Mouse (Mus musculus) neural tube, embryonic 10.5 days (tissue): ENCODE results near the gene Gm10135.
"Not testable (repeated sequence)": the region's sequence is repeated elsewhere in the genome, so short reads cannot be mapped to it uniquely, and the experiment has no call there.

Source experiments
- DNase-seq: peaks from one replicate; pipeline ENCODE4 v3.0.0-alpha.2; 2017; ENCODE audit warnings: low spot score; ENCODE audit errors: extremely low spot score

The Gm10135 gene

GRCm38 (mm10) chr5:72974602-72975001 lies at the start of gene Gm10135:
TSS of gene Gm10135 (minus strand) at chr5:72974702.
- DNase-seq, result no peak

- DNase-seq, result no peak
These were observed 49.3 kb upstream of the Gm10135 start for GRCm38 (mm10) chr5:73023801-73024200.

- DNase-seq, result no peak
These were observed 40.2 kb upstream of the Gm10135 start for GRCm38 (mm10) chr5:73014745-73015144.

DNA sequence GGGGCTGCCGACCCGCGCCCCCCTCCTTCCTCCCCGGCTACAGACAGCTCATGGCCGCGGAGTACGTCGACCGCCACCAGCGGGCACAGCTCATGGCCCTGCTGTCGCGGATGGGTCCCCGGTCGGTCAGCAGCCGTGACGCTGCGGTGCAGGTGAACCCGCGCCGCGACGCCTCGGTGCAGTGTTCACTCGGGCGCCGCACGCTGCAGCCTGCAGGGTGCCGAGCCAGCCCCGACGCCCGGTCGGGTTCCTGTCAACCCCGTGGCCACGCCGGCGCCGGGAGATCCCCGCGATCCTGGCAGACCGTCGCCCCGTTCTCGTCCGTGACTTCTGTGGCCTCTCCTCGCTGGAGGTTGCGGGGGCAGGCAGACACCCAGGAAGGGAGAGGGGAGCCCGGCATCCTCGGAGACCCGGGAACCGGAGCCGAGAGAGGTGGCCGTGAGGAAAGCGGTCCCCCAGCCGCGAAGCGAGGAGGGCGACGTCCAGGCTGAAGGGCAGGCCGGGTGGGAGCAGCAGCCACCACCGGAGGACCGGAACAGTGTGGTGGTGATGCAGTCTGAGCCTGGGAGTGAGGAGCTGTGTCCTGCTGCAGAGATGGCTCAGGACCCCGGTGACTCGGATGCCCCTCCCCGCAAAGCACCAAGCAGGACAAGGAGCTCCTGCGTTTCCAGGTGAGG lies 39.2 kb upstream of the Gm10135 start:
- peak; percentile 56 for DNase-seq

DNA sequence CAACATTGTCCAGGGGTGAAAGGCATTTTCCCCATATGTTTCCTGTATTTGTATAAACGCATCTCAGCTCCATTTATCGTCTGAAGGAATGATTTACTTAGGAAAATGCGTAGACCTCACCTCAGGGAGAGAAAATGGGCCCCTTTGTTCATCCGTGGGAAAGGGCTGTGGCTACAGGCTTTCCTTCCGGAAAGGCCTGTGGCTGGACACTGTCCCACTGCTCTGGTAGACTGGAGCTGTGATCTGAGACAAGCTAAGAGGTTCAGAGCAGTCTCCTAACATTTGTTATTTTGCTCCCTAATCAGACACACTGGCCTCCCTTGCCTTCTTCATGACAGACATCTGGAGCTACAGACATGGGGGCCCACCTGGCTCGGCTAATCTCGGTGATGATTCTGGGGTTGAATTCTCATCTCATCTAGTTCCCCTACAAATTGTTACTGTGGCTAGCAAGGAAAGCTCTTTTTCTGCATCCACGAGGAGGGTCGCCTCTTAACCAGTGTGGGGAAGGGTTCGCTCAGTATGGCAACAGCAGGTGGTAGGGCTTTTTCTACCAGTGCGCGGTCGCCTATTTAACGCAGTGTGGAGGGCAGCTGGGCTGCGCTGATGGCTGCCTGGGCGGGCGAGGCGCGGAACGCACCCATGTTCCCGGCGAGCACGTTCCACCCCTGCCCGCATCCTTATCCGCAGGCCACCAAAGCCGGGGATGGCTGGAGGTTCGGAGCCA lies 38.5 kb upstream of the Gm10135 start:
- not testable (repeated sequence) for DNase-seq

DNA sequence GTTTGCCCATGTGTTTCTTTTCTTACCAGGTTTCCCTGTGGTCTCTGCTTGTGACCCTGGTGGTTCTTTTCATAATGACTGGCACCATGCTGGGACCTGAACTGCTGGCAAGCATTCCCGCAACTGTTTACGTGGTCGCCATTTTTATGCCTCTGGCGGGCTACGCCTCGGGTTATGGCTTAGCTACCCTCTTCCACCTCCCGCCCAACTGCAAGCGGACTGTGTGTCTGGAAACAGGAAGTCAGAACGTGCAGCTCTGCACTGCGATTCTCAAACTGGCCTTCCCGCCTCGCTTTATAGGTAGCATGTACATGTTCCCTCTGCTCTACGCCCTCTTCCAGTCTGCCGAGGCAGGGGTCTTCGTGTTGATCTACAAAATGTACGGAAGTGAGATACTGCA lies 37.3 kb upstream of the Gm10135 start:
- DNase-seq, result not testable (repeated sequence)

- not testable (repeated sequence) for DNase-seq
These were observed 33.7 kb upstream of the Gm10135 start for GRCm38 (mm10) chr5:73008230-73008629.

DNA sequence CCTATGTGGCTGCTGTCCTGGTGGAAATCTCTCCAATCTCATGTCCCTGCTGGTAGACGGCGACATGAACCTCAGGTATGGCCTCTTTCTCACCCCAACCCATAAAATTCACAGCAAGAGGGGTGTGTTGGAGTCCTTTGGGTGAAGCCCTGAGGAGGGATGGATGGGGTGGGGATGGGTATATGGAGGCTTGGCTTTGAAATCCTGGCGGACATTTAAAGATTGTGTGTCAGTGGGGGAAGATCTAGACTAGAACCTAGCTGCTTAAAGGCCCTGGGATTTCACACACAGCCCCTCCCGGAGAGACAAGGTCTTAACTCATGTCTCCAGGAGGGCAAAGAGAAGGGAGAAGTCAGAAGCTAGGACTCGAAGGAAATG lies 33.1 kb upstream of the Gm10135 start:
- DNase-seq, result no peak

GRCm38 (mm10) chr5:73006784-73007581 lies 32.5 kb upstream of the Gm10135 start, which contains the start of gene Slc10a4:
TSS of gene Slc10a4 (plus strand) at chr5:73006883.
- peak; percentile 48 for DNase-seq

GRCm38 (mm10) chr5:73004046-73004445 lies 29.5 kb upstream of the Gm10135 start:
- no peak for DNase-seq

DNA sequence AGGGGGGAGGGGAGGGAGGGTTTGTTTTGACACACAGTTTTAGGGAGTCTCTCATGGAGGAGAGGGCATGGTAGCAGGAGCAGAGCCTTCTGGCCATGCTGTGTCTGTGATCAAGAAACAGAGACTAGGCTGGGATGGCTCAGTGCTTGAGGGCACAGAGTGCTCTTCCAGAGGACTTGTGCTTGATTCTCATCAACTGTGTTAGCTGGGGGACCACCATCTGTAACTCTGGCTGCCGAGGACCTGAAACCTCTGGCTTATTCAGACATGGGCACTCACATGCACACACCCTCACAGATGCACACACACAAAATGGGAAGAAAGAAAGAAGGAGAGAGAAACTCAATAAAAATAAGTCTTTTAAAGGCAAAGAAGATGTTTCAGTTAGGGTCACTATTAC lies 24.0 kb upstream of the Gm10135 start:
- not testable (repeated sequence) for DNase-seq

DNA sequence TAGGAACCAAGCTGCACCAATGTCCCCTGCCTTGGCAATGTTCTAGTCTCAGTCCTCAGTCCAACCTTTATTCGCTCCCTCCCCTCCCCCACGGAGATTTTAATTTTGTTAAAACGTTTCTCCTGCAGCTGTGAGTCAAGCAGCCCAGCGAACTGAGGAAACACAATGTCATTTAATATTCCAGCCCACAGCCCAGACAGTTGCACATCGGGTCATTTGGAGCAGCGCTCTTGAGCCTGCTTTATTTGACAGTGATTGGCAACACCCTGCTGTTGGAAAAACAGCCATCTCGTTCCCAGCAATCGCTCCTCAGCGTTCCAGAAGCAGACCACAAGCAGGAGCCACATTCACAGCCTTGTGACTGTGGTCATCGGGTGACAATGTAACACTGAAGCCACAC lies 20.9 kb upstream of the Gm10135 start:
- no peak for DNase-seq

- no peak for DNase-seq
These were observed 20.4 kb upstream of the Gm10135 start for GRCm38 (mm10) chr5:72994928-72995327.

- DNase-seq, result no peak
These were observed 19.9 kb upstream of the Gm10135 start for GRCm38 (mm10) chr5:72994424-72994823.

DNA sequence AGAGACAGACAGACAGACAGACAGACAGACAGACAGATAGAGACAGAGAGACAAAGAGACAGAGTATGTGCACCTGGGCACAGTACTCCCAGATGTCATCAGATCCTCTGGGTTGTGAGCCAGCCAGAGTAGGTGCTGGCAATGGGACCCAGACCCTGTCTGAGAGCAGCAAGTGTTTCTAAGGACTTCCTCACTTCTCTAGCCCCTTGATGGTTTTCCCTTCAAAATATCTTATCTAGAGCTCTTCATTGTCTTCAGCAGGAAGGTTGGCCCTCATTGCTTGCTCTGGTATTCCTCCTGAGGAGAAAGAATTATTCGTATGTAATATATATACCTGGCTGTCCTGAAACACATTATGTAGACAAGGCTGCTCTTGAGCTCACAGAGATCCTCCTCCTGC lies 18.0 kb upstream of the Gm10135 start:
- DNase-seq, result no peak

DNA sequence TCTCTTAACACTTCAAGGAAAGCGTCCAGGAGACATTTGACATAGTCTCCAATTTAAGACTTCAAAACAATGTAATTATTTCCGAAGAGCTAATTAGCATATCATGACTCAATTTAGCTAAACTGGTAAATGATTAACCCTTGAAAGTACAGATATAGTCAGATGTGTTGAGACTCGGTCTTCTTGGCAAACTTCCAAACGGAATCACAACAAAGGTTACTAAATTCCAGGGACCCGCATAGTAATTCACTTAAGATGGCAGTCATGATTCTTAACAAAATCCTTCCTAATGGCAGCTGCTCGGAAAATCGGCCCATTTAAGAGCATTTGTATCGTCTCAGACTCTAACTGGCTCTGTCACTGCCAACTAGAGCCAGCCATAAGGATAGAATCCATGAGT lies 15.3 kb upstream of the Gm10135 start:
- DNase-seq, result no peak

- DNase-seq, result no peak
These were observed 13.3 kb upstream of the Gm10135 start for GRCm38 (mm10) chr5:72987786-72988185.

DNA sequence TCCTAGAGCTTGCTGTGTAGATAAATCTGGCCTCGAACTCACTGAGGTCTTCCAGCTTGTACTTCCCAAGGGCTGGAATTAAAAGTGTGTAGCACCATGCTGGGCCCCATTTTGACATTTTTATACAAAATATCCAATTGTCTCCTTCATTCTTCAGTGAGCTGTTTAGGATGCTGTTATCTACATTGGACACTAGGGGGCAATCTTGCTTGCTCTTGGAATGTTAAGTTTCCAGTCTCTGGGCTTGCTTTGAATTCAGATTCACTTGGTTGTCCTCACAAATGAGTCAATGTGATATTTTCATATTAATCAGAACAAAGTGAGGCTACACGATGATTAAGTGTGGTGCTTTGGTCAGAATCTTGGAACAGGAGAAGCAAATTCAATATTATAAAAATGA lies 9.6 kb upstream of the Gm10135 start:
- DNase-seq, result no peak

- DNase-seq, result no peak
These were observed 2.0 kb upstream of the Gm10135 start for GRCm38 (mm10) chr5:72976539-72976938.

- DNase-seq, result no peak
These were observed 1.5 kb upstream of the Gm10135 start for GRCm38 (mm10) chr5:72975996-72976395.

- no peak for DNase-seq
These were observed 1.6 kb downstream of the Gm10135 start for GRCm38 (mm10) chr5:72972934-72973333.

DNA sequence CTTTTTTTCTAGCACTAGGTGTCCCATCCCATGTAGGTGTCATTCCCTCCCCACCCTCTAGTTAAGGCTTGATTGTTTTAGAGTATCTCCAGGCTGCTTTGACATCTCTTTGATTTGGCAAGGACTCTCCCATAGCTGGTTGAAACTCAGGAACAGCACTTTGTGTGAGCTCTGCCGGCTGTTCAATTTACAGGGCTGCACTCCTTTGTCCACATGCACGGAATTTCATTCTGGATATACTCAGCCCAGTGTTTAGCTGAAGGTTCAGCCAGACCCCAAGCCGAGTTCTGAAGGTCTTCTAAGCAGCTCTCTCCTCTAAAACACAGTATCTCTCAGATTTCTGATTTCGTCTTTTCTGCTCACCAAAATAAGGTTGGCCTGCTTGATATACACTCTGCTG lies 2.1 kb downstream of the Gm10135 start:
- DNase-seq, result no peak
